Mouse (Mus musculus) stomach, embryonic 14.5 days (tissue): ENCODE results near the gene Gatad1. TPM values are rescaled to one million over a fixed set of nuclear protein-coding genes. Genes with fewer than 3 reads are reported as not detected.
A peak's percentile ranks its signal among the peaks of the same experiment; 100 is the strongest.
"Not testable (repeated sequence)": the region's sequence is repeated elsewhere in the genome, so short reads cannot be mapped to it uniquely, and the experiment has no call there.

Source experiments
- ATAC-seq: fragments of 200-750 bp; cut with Nextera tagmentation; 2 replicates; pipeline ENCODE4 v1.8.0; 2017; ENCODE audit warnings: low read depth, moderate TSS enrichment; ENCODE audit not compliant: insufficient number of reproducible peaks, insufficient read depth, low FRiP score
- H3K27ac ChIP-seq: fragments of 300-500 bp; sonication (generic); 2 replicates; pipeline ENCODE4 v1.5.1; 2014; ENCODE audit warnings: mild to moderate bottlenecking, low read length, moderate library complexity, mixed read lengths
- H3K27me3 ChIP-seq: fragments of 300-500 bp; sonication (generic); 2 replicates; pipeline ENCODE4 v1.6.1; 2014; ENCODE audit warnings: low read length, control low read depth, mixed read lengths; ENCODE audit not compliant: control insufficient read depth, insufficient read depth
- H3K36me3 ChIP-seq: fragments of 300-500 bp; sonication (generic); 2 replicates; pipeline ENCODE4 v1.6.1; 2014; ENCODE audit warnings: mild to moderate bottlenecking, control low read depth, low read length, moderate library complexity, mixed read lengths; ENCODE audit not compliant: control insufficient read depth, insufficient read depth
- H3K4me1 ChIP-seq: fragments of 300-500 bp; sonication (generic); 2 replicates; pipeline ENCODE4 v1.6.1; 2014; ENCODE audit warnings: low read length, control low read depth, mixed read lengths; ENCODE audit not compliant: control insufficient read depth, insufficient read depth
- H3K4me2 ChIP-seq: fragments of 300-500 bp; sonication (generic); replicated peaks from 2 replicates; pipeline ENCODE4 v1.6.1; 2014; ENCODE audit warnings: low read depth, low read length, control low read depth
- H3K4me3 ChIP-seq: fragments of 300-500 bp; sonication (generic); 2 replicates; pipeline ENCODE4 v1.5.1; 2014; ENCODE audit warnings: low read depth, low read length, control low read depth
- H3K9ac ChIP-seq: fragments of 300-500 bp; sonication (generic); replicated peaks from 2 replicates; pipeline ENCODE4 v1.6.1; 2014; ENCODE audit warnings: low read depth, mild to moderate bottlenecking, control low read depth, low read length, moderate library complexity, mixed read lengths
- H3K9me3 ChIP-seq: fragments of 300-500 bp; sonication (generic); 2 replicates; pipeline ENCODE4 v1.6.1; 2016; ENCODE audit warnings: low read depth, low read length, control low read depth; ENCODE audit not compliant: control insufficient read depth
- WGBS: fragments of 180-500 bp; shearing (Covaris S2); extraction: QIAGEN DNeasy Blood & Tissue Kit; methylation state at CpG from one replicate; pipeline ENCODE4 v1.1.7; 2014; 5-methylcytosine and 5-hydroxymethylcytosine counted together
- polyA plus RNA-seq: library from polyadenylated mRNA; unstranded; fragments of >200 nt; fragmentation: Nextera tagmentation; extraction: Ambion mirVana; gene quantifications from 2 replicates; pipeline ENCODE4 v1.2.1, GENCODE M21; 2014

The Gatad1 gene
- polyA plus RNA-seq, 1 experiment from 2014 or later, result 73.9 TPM

DNA sequence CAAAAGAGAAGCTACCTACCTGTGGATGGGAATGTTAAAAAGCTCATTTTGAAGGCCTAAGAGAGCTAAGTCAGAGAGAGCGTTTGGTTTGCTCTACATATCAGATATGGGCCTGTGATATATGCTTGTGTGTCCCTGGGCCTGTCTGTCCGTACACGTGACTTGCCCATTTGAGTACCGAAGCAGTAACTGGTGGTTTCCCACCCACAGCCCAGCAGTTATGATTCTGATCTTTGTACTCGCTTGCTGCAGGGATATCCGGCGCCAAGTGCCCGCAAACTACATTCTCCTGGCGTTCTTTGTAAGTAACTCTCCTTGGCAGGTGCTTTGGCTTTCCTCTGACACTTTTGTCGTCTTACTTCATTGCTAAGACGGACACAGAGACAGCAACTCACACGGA lies 9.6 kb upstream of the Gatad1 start:
- WGBS, result 90% methylated on average over 12 of the region's 12 CpGs
- Histone ChIP-seq H3K4me3 (no peak overlapping the region), H3K4me1 (no peaks in the 10 kb centered on the region), H3K9me3 (no peaks in the 10 kb centered on the region), H3K36me3 (no peaks in the 10 kb centered on the region), H3K4me2 (no peak overlapping the region), H3K27ac (no peak overlapping the region), H3K27me3 (no peaks in the 10 kb centered on the region), H3K9ac (no peak overlapping the region)
- no peak for ATAC-seq

DNA sequence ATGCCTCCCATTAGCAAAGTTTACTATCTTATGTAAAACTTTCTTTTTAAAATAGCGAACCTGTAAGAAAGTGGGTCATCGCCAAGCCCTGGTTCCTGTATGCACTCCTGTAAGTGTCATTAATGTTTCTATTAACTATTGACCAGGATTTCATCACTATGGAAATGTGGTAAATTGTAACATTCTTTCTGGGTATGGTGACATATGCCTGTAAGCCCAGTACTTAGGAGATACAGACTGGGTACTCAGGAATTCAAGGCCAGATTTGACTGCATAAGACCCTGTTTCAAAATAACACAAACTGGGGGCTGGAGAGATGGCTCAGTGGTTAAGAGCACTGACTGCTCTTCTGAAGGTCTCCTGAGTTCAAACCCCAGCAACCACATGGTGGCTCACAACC lies 8.2 kb upstream of the Gatad1 start:
- Histone ChIP-seq H3K4me1 (no peaks in the 10 kb centered on the region), H3K9me3 (no peaks in the 10 kb centered on the region), H3K4me3 (no peak overlapping the region), H3K27ac (no peak overlapping the region), H3K36me3 (no peaks in the 10 kb centered on the region), H3K27me3 (no peaks in the 10 kb centered on the region), H3K4me2 (no peak overlapping the region), H3K9ac (no peak overlapping the region)
- no peak for ATAC-seq
- WGBS, result 93% methylated on average over 2 of the region's 2 CpGs

GRCm38 (mm10) chr5:3653801-3654200 lies 3.2 kb downstream of the Gatad1 start:
- no peak overlapping the region for H3K9ac ChIP-seq
- no peak overlapping the region for H3K4me2 ChIP-seq
- ATAC-seq, result no peak
- WGBS, result 87% methylated on average over 4 of the region's 4 CpGs
- H3K36me3 ChIP-seq, result no peaks in the 10 kb centered on the region
- H3K4me1 ChIP-seq, result no peaks in the 10 kb centered on the region
- no peaks in the 10 kb centered on the region for H3K27me3 ChIP-seq
- no peaks in the 10 kb centered on the region for H3K9me3 ChIP-seq
- H3K4me3 ChIP-seq, result no peak overlapping the region
- H3K27ac ChIP-seq, result no peak overlapping the region

DNA sequence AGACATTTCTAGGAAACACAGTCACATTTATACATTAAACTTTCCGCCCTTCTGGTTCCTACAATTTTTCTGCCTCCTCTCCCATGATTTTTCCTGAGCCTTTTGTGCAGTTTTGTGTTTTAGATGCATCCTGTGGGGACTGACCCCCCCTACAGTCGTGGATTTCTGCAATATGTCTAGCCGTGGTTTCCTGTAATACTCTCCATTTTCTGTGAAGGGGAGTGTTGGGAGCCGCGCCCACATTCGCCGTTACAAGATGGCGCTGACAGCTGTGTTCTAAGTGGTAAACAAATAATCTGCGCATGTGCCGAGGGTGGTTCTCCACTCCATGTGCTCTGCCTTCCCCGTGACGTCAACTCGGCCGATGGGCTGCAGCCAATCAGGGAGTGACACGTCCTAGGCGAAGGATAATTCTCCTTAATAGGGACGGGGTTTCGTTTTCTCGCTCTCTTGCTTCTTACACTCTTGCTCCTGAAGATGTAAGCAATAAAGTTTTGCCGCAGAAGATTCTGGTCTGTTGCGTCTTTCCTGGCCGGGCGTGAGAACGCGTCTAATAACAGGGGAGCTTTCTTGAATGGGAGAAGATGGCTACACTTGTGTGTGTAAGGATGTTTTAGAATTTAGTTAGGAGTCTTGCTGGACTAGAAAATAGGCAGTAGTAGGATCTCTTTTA lies 3.9 kb downstream of the Gatad1 start:
- not testable (repeated sequence) for H3K27ac ChIP-seq

GRCm38 (mm10) chr5:3651621-3652020 lies 5.4 kb downstream of the Gatad1 start:
- H3K9me3 ChIP-seq, result no peaks in the 10 kb centered on the region
- 86% methylated on average over 5 of the region's 5 CpGs for WGBS
- no peak overlapping the region for H3K9ac ChIP-seq
- H3K27me3 ChIP-seq, result no peaks in the 10 kb centered on the region
- H3K36me3 ChIP-seq, result no peaks in the 10 kb centered on the region
- no peak overlapping the region for H3K4me2 ChIP-seq
- no peaks in the 10 kb centered on the region for H3K4me1 ChIP-seq
- no peak for ATAC-seq
- no peak overlapping the region for H3K27ac ChIP-seq
- H3K4me3 ChIP-seq, result no peak overlapping the region

More for the DNA sequence above, 3.9 kb downstream of the Gatad1 start:
- not testable (repeated sequence) for H3K36me3 ChIP-seq, H3K4me2 ChIP-seq, H3K27me3 ChIP-seq, ATAC-seq, H3K4me1 ChIP-seq, H3K9me3 ChIP-seq, H3K4me3 ChIP-seq, H3K9ac ChIP-seq
- WGBS, result 93% methylated on average over 14 of the region's 25 CpGs

DNA sequence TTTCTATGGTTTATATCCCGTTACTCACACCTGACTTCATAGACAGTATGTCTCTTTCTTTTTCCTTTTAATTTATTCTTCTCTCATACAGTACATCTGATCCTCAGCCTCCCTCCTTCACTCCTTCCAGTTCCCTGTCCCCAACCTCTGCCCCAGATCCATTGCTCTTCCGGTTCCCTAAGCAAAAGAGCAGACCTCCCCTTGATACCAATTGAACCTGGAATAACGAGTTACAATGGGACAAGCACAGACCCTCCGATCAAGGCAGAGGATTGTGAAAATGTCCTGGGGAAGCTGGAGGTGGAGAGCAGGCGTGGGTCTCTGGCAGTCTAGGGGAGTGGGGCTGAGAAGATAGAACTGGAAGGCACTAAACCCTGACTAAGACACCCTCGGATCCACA lies 6.1 kb downstream of the Gatad1 start, which contains the start of gene Tmbim7:
Gene Tmbim7, plus strand, starts transcription at position 301 of the 400 bp plus-strand sequence.
- H3K4me1 ChIP-seq, result no peaks in the 10 kb centered on the region
- H3K4me2 ChIP-seq, result no peak within 1 kb of the TSS
- H3K36me3 ChIP-seq, result no peaks in the 10 kb centered on the region
- no peaks in the 10 kb centered on the region for H3K27me3 ChIP-seq
- H3K4me3 ChIP-seq, result no peak within 1 kb of the TSS
- 82% methylated on average over 6 of the region's 6 CpGs for WGBS
- H3K9me3 ChIP-seq, result no peaks in the 10 kb centered on the region
- no peak within 1 kb of the TSS for H3K9ac ChIP-seq
- H3K27ac ChIP-seq, result no peak within 1 kb of the TSS
- ATAC-seq, result no peak

DNA sequence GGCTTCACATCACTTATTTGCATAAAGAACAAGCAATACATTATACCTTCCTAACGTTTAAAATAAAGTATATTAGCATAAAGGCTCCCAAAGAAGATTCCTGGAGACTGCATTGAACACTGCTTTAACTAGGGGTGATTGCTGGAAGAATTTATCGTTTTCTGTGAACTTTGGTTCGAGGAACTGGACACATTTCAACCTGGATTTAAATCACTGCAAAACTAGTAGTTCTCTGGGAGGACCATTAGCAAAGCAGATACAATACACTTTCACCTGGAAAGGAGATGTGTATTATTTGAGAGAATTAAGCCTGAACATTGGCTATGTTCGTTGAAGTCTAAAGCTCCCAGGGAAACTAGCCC lies 8.2 kb downstream of the Gatad1 start:
- 69% methylated on average over 4 of the region's 4 CpGs for WGBS
- no peak overlapping the region for H3K9ac ChIP-seq

GRCm38 (mm10) chr5:3648206-3648848 lies 8.7 kb downstream of the Gatad1 start:
- Histone ChIP-seq H3K36me3 (peaks cover 11% of the 10 kb centered on the region), H3K4me2 (peak overlapping the region; percentile 72; the same call in 1 of the 2 replicates), H3K27ac (no peak overlapping the region), H3K4me1 (peaks cover 4% of the 10 kb centered on the region; the same call in 1 of the 2 replicates), H3K9ac (no peak overlapping the region), H3K27me3 (no peaks in the 10 kb centered on the region), H3K4me3 (peak overlapping the region; percentile 98; the same call in 1 of the 2 replicates), H3K9me3 (no peaks in the 10 kb centered on the region)
- 44% methylated on average over 4 of the region's 4 CpGs for WGBS
- ATAC-seq, result no peak

More for the DNA sequence above, 8.2 kb downstream of the Gatad1 start:
- H3K4me2 ChIP-seq, result no peak overlapping the region
- ATAC-seq, result no peak
- H3K27me3 ChIP-seq, result no peaks in the 10 kb centered on the region
- H3K36me3 ChIP-seq, result peaks cover 8% of the 10 kb centered on the region
- H3K9me3 ChIP-seq, result no peaks in the 10 kb centered on the region
- H3K4me3 ChIP-seq, result no peak overlapping the region
- no peak overlapping the region for H3K27ac ChIP-seq
- peaks cover 4% of the 10 kb centered on the region; the same call in 1 of the 2 replicates for H3K4me1 ChIP-seq
